Comparison of ENCODE assay signal across 15 mouse cellular contexts in the genomic region with DNA sequence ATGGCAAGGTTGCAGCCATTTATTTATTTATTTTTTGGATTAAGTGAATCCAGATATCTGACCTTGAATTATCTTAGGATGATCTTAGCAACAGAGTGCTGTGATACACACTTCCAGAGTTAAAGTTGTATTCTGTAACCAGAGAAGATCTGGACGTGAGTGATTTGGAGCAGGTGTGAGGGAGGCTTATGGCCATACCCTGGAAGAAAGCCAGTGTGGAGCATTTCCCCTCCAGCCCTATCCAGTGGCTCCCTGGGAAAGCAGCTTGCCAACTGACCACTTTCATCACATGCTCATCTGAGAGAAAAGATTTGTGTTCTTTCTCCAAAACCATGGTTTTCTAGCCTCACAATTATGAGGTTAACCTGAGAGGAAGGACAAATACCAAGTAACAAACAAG.
A peak's percentile ranks its signal among the peaks of the same experiment; 100 is the strongest.
DNase-seq lines count a peak whose midpoint lies in the region; TF ChIP-seq lines count a peak whose summit lies in the region.
"Had no signal": no experiment of that assay in that cellular context is flagged by ENCODE, and none has a peak within 500 bp of the region (broad histone marks: within the 10 kb centered on the region; RNA-seq: fewer than 3 reads in every experiment).

No protein-coding gene starts in this region.

- no peak for TF ChIP-seq CTCF in gastrocnemius, adult 2 months (IDR thresholded peaks at IDR 0.05)

- DNase-seq in left cerebral cortex, postnatal 4 days, result peak; percentile 17
- no peak for DNase-seq in left cerebral cortex, postnatal 36 days (ENCODE audit: low spot score in 2 of 2)
- DNase-seq in gastrocnemius, adult 2 months, result peak; percentile 78
- DNase-seq in gastrocnemius, postnatal 14 days, result peak; percentile 50
- no peak for DNase-seq in adrenal gland, adult 2 months
- DNase-seq in urinary bladder, adult 2 months (ENCODE audit: low spot score), result no peak
- DNase-seq: adrenal gland, postnatal 36 days; cerebellum, adult 2 months; forebrain, postnatal 0 days; heart, adult 11 months had no signal

- intact Hi-C loops in left cerebral cortex, postnatal 4 days (cut with DNase I), result no loop called here
- intact Hi-C loops in left cerebral cortex, postnatal 36 days (cut with DNase I), result no loop called here
- intact Hi-C loops in gastrocnemius, adult 2 months (cut with DNase I), result no loop called here
- intact Hi-C loops in gastrocnemius, postnatal 14 days (cut with DNase I; ENCODE audit: low total_unique reads), result no loop called here

- H3K27ac ChIP-seq in gastrocnemius, adult 2 months, result peak overlapping the region; percentile 94
- H3K27ac ChIP-seq: embryonic facial prominence, embryonic 13.5 days; forebrain, embryonic 13.5 days; heart, embryonic 13.5 days; hindbrain, embryonic 13.5 days; hindbrain, postnatal 0 days had no signal

- peak overlapping the region; percentile 26; the same call in 1 of the 2 replicates for H3K4me3 ChIP-seq in gastrocnemius, adult 2 months
- H3K4me3 ChIP-seq: embryonic facial prominence, embryonic 13.5 days; forebrain, embryonic 13.5 days; heart, embryonic 13.5 days; hindbrain, embryonic 13.5 days had no signal

Comparison
In these comparisons a context has a peak if more than half of its experiments do, and no peak if none do; other contexts are left out.
1. DNase-seq: peak in left cerebral cortex, postnatal 4 days (single experiment), gastrocnemius, adult 2 months (single experiment) and gastrocnemius, postnatal 14 days (single experiment); none in left cerebral cortex, postnatal 36 days (0 of 2), adrenal gland, adult 2 months (single experiment) and urinary bladder, adult 2 months (single experiment).